Mouse (Mus musculus) heart, adult 9 months (tissue): ENCODE measurements around the gene Olfr94.
A peak's percentile ranks its signal among the peaks of the same experiment; 100 is the strongest.
"Not testable (repeated sequence)": the region's sequence is repeated elsewhere in the genome, so short reads cannot be mapped to it uniquely, and the experiment has no call there.

Experiments
- DNase-seq, 2 experiments: peaks; one replicate each; pipeline ENCODE4 v3.0.0; 2022; ENCODE audit warnings: low spot score in 2 of 2

Olfr94 gene

DNA sequence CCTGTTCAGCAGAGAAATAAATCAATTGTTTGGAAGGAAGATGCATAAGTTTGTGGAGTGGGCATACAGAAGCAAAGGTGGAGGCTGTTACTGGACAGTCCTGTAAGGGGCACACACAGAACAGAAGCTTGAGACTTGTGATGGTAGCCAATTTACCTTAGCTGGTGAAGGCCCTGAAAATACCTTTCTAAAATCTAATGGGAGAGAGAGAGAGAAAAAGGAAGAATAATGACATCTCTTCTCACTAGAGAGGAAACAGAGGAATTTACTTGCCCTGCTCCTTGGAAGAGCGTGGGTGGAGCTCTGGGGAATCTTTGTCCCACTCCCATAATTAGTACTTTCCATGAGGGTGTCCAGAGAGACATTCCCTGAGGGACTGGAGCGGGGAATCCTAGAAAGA is at the start of gene Olfr94:
Olfr94 (minus strand) TSS at position 101 of the 400 bp plus-strand sequence.
- no peak for DNase-seq

DNA sequence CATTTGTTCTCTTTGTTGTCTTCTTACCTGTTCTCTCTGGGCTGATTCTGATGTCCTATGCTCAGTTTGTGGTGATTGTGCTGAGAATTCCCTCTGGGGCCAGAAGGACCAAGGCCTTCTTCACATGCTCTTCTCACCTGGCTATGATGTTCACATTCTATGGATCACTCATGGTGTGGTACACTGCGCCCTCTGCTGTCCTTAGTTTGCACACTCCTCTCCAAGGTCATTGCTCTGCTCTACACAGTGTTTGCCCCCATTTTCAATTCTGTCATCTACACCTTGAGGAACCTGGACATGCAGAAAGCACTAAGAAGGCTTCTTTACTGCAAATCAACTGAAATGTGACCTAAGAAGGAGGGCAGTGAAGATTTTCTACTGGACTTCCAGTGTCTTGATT is 49.8 kb upstream of the Olfr94 start:
- DNase-seq: no peak

DNA sequence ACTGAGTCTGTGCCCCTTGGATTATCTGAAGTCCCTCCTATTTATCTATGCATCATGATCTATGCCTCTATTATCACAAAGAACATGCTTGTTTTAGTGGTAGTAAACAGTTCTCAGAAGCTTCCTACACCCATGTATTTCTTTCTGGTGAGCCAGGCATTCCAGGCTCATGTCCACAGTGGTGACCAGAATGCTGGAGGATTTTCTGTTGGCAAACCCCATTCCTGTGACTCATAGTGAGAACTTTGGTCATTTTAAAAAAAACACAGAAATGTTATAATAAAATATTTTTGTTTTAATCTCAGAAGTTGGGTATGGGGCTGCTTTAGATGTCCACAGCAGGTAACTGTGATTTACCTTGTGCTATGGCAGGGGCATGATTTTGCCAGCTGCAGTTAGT is 48.7 kb upstream of the Olfr94 start:
- no peak for DNase-seq

DNA sequence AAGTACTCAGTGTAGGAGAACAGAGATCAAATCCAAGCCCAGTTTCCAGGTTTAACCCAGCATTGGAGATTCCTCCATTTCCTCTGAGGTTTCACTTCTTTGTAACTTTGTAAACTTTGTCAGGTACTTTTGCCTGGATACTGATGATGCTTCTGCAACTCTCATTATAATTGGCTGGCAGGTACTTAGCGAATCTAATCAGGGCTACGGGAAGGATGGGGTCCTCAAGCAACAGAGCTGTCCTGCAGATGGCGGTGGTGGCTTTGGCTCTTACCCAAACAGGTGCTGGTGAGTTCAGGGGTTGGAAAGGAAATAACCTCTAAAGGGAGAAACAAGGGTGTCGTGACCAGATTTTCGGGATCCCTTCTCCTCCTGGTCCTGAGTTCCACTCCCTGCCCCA is 45.9 kb upstream of the Olfr94 start:
- DNase-seq: peak; percentile 25 to 44

DNA sequence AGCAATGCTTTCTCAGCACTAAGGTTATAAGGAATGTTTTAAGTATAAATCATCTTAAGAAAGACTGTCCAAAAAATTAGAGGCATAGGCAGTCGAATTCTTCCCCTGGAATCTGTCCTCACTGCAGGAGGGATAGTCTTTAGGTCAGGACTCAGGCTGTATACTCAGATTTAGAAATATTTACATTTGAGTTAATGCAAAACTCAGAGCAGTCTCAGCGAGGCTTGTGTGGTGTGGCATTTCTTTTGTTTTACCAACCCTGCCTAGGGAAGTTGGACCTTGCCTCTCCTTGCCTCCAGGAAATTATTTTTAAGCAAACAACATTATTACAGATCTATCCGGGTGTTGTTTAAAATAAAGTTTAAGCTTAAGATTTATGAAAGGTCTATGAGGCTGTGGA is 41.4 kb upstream of the Olfr94 start:
- DNase-seq: no peak

DNA sequence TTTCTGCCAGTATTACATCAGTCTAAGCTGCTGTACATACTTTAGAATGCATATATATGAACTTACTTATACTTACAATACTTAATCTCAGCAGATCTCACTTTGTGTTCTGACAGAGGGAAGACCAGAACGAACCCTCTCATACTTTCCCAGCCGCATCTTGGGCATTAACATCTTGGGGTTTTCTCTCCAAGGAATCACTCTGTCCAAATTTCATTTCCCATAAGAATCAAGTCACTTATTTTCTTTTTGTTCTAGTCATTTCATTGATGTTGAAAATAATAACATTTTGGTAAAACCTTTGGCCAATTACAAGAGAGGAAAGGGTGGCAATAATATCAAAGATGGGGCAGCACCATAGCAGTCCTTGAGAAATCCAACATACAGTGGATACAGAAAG is 36.4 kb upstream of the Olfr94 start, which contains the start of gene Olfr97:
Olfr97 (minus strand) TSS at position 101 of the 400 bp plus-strand sequence.
- DNase-seq: not testable (repeated sequence)

DNA sequence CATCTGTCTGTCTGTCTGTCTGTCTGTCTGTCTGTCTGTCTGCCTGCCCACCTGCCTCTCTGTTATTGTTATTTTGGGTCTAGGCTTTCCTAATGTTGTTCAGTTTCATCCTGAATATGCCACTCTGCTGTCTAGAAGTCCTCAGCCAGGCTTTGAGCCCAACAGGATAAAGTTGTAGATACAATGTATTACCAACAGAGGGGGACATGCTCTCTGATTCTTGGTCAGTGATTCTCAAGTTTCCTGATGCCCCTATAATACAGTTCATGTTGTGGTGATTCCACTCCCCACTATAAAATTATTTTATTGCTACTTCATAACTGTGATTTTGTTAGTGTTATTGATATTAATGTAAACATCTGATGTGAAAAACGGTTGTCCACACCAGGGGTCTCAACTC is 21.1 kb upstream of the Olfr94 start:
- no peak for DNase-seq

DNA sequence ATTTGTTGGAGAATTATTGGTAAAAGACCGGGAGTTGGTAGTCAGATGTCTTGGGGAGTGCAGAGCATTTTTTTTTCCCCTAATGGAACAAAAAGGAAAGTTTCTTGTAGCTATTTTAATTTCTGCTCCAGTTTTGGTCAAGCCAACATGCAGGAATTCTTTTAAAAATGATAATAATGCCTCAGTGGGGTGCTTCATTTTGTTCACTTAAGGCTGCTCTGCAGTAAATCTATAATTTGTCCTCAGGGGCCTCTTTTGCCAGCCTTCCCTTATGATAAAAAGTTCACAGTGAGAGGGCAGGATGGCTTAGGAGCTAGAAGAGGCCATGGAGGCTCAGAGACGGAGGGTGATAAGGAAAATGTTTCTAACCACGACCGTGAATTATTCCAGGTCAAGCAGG is 19.1 kb upstream of the Olfr94 start, which contains the start of gene Olfr96:
Olfr96 (plus strand) TSS at position 301 of the 400 bp plus-strand sequence.
- DNase-seq: no peak

DNA sequence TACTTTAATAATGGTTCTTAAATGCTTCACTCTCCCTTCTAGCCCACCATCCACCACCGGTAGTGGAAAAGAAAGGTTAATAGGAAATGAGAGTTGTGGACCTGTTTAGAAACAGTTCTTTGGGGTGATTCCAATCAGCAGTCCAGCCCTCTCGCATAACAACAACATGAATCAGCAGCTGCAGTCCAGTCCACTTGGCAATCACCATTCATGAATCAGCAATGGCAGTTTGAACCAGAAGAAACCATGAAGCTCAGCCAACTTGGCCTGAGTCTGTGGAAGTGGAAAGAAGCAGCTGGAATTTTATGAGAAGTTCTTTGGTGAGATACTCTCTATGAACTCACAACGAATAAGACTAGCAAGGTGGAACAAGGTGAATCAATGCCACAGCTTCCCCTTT is 17.7 kb upstream of the Olfr94 start:
- peak; percentile 27 to 35 for DNase-seq

DNA sequence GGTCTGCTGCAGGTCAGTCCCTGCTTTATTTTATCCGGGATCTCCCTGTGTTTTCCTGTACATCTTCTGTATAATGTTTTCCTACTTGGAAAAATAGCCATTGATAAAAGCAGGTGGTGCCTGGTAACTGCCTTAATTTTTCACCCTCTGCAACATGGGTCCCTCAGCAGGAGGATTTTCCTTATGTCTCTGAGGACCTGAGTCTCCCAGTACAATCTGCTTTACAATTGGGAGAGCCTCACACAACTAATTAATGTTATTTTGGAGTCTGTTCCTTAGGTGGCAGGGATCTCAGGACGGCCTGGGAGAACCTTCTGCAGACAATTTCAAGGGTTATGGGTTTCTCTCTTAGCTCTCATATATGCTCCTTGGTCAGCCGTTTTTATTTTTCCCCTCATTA is 12.2 kb upstream of the Olfr94 start, which contains the start of gene Olfr95:
Olfr95 (minus strand) TSS at position 101 of the 400 bp plus-strand sequence.
- DNase-seq: no peak

DNA sequence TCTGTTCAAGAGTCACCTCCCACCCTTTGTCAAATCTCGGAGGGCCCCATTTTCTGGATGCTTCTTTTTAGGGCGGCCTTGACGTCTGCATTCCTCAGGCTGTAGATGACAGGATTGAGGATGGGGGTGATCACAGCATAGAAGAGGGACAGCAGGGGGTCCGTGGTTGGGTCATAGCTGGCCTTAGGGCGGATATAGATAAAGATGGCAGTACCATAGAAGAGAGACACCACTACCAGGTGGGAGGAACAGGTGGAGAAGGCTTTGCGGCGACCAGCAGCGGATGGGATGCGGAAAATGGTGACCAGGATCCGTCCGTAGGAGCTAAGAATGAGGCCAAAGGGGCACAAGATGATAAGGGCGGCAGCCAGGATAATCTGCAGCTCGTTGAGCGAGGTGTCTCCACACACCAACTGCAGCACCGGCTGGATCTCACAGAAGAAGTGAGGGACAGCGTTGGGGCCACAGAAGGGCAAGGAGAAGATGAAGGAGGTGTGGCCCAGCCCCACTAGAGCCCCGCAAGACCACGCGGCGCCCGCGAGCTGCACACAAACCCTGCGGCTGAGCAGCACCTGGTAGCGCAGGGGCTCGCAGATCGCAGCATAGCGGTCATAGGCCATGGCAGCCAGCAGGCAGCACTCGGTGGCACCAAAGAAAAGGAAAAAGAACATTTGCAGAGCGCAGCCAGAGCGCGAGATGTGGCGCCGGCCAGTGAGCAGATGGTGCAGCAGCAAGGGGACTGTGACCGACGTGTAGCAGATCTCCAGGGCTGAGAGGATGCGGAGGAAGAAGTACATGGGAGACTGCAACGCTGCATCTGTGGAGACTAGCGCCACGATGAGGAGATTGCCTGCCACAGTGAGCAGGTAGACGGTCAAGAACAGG is 10.3 kb upstream of the Olfr94 start:
- DNase-seq: no peak

DNA sequence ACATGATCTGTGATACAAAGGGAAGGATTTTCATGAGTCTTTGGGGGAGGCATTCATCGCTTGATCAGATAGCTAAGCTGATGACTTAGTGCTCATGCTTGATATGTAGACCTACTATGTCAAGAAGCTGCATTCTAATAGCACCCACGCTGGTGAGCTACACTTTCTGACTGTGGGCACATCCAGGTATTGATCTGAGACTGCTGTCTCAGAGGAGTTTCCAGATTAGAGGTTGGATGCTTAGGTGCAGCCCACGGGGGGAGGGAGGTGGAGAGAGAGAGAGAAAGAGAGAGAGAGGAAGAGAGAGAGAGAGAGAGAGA is 3.1 kb upstream of the Olfr94 start:
- DNase-seq: no peak

DNA sequence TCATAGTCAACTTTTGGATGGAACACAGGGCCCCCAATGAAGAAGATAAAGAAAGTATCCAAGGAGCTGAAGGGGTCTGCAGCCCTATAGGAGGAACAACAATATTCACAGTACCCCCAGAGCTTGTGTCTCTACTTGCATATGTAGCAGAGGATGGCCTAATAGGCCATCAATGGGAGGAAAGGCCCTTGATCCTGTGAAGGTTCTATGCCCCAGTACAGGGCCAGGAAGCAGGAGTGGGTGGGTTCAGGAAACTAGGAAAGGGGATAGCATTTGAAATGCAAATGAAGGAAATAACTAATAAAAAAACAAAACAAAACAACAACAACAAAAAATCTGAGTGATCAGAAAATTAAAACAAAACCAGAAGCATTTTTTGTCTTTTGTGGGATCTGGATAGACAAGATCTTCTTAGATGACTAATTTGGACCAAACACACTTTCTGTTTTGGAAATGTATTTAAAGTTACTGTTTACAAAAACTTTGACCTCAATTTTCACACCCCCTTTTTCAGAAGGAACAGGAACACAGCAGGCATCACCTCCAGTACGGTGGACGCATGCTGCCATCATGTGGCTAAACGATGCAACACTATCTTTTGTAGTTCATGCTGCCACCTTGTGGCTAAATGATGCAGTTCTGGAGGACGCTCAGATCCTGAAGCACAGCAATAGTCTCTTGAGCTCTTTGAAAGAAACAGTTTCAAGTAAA is 2.6 kb upstream of the Olfr94 start:
- peak; percentile 36 to 66 for DNase-seq

DNA sequence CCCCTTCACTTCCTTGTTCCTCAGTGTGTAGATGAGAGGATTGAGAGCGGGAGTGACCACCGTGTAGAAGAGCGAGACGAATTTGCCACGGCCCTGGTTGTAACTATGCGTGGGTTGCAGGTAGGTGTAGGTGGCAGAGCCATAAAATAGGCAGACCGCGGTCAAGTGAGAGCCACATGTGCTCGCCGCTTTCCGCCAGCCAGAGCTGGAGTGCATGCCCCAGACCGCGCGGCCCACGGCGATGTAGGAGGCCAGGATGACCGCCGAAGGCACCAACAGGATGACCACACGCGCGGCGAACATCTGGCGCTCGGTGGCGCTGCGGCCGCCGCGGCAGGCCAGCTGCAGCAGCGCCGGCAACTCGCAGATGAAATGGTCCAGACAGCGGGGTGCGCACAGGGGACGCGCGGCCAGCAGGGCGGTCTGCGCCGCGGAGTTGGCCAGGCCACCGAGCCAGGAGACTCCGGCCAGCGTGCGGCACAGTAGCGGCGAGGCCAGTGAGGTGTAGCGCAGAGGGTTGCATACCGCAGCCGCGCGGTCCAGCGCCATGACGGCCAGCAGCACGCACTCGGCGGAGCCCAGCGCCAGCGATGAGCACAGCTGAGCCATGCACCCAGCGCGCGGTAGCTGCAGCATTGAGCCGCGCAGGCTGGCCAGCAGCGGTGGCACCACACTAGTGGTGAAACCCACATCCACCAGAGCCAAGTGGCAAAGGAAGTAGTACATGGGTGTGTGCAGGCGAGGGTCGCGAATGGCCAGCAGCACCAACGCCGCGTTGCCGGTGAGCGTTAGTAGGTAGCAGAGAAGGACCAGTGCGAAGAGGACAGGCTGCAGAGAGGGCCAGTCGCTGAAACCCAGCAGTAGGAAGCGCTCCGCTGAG is 3.7 kb downstream of the Olfr94 start:
- no peak for DNase-seq

DNA sequence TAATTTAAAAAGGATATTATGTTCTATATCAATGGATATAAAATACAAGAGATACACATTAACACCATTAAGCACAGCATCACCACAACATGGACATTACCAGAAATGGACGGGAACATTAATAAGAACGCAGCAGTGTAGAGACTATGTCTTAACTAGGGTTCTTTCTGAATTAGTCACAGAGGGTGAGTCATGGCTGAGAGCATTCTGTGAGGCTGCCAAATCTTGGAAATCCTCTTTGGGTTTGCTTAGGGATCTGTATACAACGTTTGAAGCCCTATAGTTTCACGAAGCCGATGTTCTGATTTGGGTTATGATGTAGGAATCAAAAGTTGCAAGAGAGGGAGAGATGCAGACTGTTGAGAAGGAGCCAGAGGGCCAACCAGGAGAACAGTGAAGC is 6.0 kb downstream of the Olfr94 start:
- DNase-seq: no peak

DNA sequence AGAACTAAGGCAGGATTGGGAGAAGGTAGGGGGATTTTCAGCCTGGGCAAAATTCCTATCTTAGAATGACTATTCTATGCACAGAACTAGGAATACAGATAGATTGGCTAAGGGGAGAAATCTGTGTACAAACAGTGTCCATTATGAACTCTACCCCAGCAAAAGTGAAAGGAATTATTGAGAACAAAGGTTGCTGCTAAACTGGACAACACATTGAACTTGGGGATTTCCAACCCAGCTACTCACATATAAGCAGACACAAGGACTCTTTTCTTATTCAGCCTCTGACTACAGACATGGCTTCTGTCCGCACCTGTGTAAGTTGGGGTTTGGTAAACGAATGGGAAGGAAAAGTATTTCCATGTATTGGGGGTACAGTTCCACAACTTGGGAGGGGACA is 7.1 kb downstream of the Olfr94 start, which contains the start of gene Ubd:
Ubd (plus strand) TSS at position 237 of the 400 bp plus-strand sequence.
- no peak for DNase-seq

DNA sequence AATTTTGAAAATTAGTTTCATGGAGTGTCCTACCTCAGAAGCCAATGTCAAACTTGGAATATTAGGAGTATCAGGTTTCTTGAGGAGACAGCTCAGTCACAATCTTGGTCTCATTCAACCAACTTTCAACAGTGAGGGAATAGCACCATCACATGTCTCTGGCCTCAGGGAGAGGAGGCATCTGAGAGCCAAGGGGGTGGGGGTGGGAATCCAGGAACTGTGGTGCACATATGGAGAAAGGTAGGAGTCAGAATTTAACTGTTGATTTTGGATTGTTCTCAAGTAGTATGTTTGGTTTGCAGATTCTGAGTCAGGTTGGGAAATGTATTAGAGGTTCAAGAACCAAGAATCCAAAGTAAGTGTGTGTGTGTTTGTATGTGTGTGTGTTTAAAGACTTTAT is 7.8 kb downstream of the Olfr94 start:
- no peak for DNase-seq

DNA sequence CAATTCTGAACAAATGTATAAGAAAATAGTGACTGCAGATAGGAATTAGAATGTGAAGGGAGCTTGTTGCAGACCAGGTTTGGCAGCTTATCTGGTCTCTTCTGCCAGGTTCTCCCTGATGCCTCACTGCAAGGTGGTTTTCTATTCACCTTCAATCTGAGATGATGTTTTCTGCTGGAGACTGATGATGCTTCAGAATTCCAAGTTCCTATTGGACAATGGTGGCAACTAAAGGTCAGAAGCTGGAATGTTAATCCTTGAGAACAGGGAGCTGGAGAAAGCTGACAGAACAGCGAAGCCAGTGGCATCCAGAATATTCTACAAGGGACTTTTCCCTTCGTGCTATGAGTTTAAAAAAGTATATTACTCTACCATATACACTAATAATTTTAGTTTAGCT is 10.1 kb downstream of the Olfr94 start:
- no peak for DNase-seq

DNA sequence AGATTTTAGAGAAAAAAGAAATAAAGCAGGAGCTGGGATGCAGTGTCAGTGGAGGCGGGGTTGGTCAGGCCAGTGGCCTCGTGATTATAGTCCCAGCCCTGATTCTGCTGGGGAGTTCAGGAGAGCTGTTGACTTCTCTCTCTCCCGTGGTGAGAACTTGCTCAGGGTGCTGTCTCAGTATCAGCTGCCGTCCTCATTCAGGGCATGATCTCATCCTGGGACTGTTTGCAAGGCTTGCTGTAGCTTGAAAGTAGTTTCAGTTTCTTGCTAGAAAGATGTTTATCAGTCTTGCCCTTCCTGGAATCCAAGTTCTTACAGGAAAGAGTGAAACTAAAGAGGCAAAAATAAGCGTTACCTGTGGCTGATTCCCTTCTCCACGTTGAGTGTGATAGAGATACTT is 15.3 kb downstream of the Olfr94 start:
- DNase-seq: no peak

DNA sequence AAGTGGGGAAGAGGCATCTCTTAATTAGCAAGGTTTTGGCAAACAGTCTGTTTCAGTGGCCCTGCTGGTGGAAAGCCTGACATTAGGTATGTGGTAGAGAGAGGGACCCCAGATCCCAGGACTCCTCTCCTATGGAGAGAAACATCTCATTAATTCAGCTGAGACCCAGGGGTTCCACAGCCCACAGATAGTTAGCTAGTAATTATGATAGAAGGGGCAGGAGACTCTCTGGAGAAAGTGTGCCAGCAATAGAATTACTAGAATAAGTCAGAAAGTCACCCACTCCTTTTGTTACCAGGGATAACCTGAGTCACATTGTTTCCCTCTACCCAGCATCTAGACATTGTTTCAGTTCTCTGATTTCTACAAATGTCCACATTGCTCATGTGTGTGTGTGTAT is 39.4 kb downstream of the Olfr94 start, which contains the start of gene Olfr93:
Olfr93 (minus strand) TSS at position 101 of the 400 bp plus-strand sequence.
- no peak for DNase-seq
